Mouse (Mus musculus): ENCODE data around the gene Inpp5d.

GRCm38 (mm10) chr1:87679089-87679488 lies 59.0 kb downstream of the Inpp5d start:
- TF ChIP-seq CTCF (IDR thresholded peaks at IDR 0.05; ENCODE audit: control insufficient read depth, insufficient read depth, insufficient replicate concordance, low read depth, low read length) = no peak
- no peak for TF ChIP-seq POLR2A (IDR thresholded peaks at IDR 0.05; ENCODE audit: control insufficient read depth, low read depth, low read length)
